Mouse (Mus musculus): Measurements from ENCODE around the gene Gucd1.
"Not testable (repeated sequence)": the region's sequence is repeated elsewhere in the genome, so short reads cannot be mapped to it uniquely, and the experiment has no call there.

Gene Gucd1

DNA sequence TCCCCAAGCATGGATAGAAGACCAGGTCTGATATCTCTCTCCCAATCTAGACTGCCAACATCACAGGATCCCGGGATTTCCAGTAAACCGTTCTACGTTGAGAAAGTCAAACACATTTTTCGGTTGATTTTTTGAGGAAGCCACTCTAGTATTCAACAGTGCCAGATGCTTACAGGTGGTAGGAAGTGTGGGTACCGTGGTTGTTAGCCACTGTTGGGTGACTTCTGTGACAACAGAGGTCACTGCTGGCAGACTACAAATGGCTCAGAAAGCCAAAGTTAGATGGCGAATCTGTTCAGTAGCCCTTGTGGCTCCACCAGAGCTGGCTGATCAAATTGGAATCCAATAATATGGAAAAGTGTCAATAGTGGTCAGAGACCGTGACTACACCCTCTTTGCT is 14.1 kb downstream of the Gucd1 start:
- DNase-seq (ENCODE audit: low read depth, low spot score), result no peak

- DNase-seq (ENCODE audit: low read depth, low spot score), result no peak
Observed at GRCm38 (mm10) chr10:75501641-75502040, 16.1 kb downstream of the Gucd1 start.

- DNase-seq (ENCODE audit: low read depth, low spot score), result no peak
Observed at GRCm38 (mm10) chr10:75500345-75500744, 17.4 kb downstream of the Gucd1 start.

GRCm38 (mm10) chr10:75499791-75500190 is 18.0 kb downstream of the Gucd1 start:
- no peak for DNase-seq (ENCODE audit: low read depth, low spot score)

GRCm38 (mm10) chr10:75499214-75499613 is 18.6 kb downstream of the Gucd1 start:
- DNase-seq (ENCODE audit: low read depth, low spot score), result not testable (repeated sequence)

GRCm38 (mm10) chr10:75495921-75496320 is 21.9 kb downstream of the Gucd1 start:
- DNase-seq (ENCODE audit: low read depth, low spot score), result no peak

- DNase-seq (ENCODE audit: low read depth, low spot score), result no peak
Observed at GRCm38 (mm10) chr10:75495304-75495703, 22.5 kb downstream of the Gucd1 start.

DNA sequence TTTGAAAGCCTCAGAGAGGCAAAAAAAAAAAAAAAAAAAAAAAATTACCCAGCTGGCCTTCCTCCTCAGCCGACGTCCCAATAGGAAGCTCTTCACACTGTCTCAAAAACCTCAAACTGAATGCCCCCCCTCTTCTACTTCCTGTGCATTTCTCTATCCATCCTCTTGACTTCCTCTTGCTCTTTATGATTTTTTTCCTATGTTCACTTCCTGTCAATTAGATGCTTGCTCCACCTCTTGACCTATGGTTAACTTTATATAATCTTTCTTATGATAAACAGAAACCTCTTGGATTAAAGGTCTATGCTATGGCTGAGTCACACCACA is 25.9 kb downstream of the Gucd1 start:
- DNase-seq (ENCODE audit: low read depth, low spot score), result no peak

DNA sequence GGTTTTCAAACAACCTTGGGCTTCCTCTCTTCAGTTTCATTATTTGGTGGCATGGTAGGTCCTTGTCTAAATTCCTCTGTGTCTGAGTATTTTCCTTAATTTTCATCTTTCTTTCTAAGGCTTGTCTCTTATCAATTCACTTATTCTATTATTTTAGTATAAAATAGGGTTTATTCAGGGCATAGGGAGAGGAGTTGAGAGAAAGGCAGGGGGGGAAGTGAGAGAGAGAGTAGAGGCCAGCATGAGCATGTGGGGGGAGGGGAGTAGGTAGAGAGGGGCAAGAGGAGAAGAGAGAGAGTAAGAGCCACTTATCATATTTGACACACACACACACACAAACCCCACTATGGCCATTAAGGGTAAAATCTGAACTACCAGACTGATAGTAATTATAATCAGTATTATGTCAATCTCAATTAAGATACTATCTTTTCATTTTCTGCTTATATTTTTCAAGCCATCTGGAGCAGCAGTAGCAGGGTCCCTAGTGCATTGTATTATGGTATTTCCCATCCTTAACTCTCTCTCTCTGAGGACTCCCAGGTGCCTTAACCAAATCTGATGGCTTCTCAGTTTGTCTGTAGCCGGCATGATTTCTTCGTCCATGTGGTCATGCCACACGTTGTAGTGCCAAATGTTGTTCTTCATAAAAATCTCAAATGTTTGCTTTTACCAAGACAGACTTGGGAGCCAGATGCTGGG is 26.4 kb downstream of the Gucd1 start:
- peak; percentile 74 for DNase-seq (ENCODE audit: low read depth, low spot score)

- no peak for DNase-seq (ENCODE audit: low read depth, low spot score)
Observed at GRCm38 (mm10) chr10:75490731-75491130, 27.0 kb downstream of the Gucd1 start.

- DNase-seq (ENCODE audit: low read depth, low spot score), result no peak
Observed at GRCm38 (mm10) chr10:75489522-75489921, 28.2 kb downstream of the Gucd1 start.

GRCm38 (mm10) chr10:75487131-75487530 is 30.6 kb downstream of the Gucd1 start:
- no peak for DNase-seq (ENCODE audit: low read depth, low spot score)

- peak; percentile 67 for DNase-seq (ENCODE audit: low read depth, low spot score)
Observed at GRCm38 (mm10) chr10:75486086-75486979, 31.4 kb downstream of the Gucd1 start.

DNA sequence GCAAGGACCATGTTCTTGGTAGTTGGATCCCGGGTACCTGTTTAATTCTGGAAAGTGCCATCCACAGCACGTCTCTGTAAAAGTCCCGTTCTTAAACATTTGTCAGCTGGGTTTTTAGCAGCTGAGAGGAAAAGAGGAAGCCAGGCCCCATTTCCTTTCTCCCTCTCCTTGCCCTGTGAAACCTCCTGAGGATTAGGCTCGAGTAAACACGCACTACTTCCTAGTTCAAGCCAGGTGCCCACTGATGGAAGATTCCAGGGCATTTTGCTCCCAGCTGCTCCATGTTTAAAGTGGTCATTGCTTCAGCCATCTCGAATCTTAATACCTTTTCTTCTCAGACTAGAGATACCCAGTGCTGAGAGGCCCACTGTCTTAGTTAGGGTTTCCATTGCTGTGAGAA is 33.0 kb downstream of the Gucd1 start:
- DNase-seq (ENCODE audit: low read depth, low spot score), result no peak

GRCm38 (mm10) chr10:75484066-75484465 is 33.7 kb downstream of the Gucd1 start:
- no peak for DNase-seq (ENCODE audit: low read depth, low spot score)

DNA sequence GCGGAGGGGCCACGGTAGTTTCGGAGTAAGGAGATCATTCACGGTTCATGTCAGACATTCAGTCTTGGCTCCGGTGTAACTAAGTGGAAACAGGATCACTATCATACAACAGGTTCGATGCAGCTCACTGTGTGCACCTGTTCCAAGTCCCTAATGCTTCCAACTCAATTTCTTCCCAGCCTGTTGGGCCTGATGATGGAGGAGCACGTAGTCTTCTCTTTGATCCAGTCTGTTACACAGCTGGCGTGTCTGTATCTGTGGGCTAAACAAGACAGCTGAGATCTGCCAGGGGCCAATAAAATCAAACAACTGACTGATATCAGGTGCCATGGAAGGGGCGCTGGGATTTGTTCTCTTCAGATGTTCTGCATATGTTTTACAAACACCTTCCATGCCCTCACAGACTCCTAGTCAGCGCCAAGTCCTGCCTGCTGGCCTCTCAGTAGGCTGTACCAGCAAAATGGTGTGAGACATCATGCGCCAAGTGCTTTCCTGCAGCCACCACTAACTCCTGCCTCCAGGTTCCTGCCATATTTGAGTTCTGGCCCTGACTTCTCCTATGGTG is 34.8 kb downstream of the Gucd1 start:
- DNase-seq (ENCODE audit: low read depth, low spot score), result no peak

DNA sequence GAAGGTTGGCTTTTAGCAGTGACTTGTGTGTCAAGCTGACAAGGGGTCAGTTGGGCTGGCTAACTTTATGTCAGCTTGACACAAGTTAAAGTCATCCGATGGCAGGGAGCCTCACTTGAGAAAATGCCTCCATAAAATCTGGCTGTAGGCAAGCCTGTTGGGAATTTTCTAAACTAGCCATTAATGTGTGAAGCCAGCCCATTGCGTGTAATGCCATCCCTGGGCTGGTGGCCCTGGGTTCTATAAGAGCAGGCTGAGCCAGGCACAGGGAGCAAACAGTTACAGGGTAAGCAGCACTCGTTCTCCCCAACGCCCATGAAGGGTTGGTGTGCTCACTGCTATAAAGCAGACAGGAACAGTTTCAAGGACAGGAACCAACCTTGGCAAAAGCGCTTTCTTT is 35.5 kb downstream of the Gucd1 start:
- no peak for DNase-seq (ENCODE audit: low read depth, low spot score)

GRCm38 (mm10) chr10:75481703-75482102 is 36.1 kb downstream of the Gucd1 start:
- DNase-seq (ENCODE audit: low read depth, low spot score), result no peak

- DNase-seq (ENCODE audit: low read depth, low spot score), result no peak
Observed at GRCm38 (mm10) chr10:75479955-75480354, 37.8 kb downstream of the Gucd1 start.

- no peak for DNase-seq (ENCODE audit: low read depth, low spot score)
Observed at GRCm38 (mm10) chr10:75477034-75477433, 40.7 kb downstream of the Gucd1 start.

DNA sequence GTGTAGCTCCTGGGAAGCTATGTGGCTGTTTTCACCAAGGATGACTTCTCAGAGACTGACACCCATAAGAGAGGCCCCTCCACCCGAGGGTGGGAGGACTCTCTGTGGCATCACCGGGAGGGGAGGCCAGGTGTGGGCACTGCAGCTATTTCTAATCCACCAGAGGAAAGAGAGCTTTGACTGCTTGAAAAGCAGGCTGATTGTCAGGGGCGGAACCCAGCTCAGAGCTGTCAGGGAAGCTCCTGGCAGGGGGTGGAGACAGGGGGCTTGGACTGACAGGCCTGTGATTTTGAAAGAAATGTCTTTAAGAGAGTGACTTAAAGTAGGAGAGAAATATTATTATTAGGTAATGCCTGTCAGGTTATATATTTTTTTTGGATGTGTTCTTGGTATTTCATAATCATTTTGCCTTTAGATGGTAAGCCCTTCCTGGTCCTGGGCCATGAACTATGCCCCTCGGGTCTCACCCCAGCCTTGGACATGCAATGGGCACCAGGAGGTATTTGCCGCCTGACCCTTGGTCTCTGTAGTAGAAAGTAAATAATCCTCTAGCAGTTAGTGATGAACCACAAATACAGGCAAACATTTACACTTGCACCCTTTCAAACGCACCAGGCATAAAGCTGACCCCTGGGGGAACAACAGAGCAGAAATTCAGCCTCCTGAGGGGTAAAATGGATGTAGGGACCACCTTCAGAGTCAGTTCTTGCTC is 42.5 kb downstream of the Gucd1 start:
- DNase-seq (ENCODE audit: low read depth, low spot score), result not testable (repeated sequence)

DNA sequence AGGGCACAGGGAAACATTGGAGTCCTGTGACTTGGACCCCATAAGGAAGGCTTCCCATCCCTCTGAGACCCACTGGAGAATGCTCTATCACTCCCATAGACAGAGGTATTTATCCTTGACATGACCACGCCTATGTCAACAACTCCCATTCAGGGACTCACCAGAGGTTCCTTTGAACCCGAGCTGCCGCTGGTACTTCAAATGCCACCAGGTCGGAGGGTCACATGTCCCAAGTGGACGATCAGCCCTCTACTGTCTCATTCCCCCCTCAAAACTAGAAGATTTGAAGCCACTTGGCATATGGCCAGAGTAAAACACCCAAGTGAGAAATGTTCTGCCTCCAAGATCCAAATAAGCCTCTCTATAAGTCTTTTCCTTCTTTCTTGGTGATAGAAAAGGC is 43.2 kb downstream of the Gucd1 start:
- no peak for DNase-seq (ENCODE audit: low read depth, low spot score)
